Mouse (Mus musculus) midbrain, embryonic 12.5 days (tissue): ENCODE data around the gene Otx2. TPM values are rescaled to one million over a fixed set of nuclear protein-coding genes. Genes with fewer than 3 reads are reported as not detected.

Experiments
- ATAC-seq: fragments of 200-750 bp; cut with Nextera tagmentation; 2 replicates; pipeline ENCODE4 v1.8.0; 2017; ENCODE audit warnings: low read depth, moderate TSS enrichment, moderate library complexity; ENCODE audit not compliant: low FRiP score
- H3K27ac ChIP-seq: fragments of 300-500 bp; sonication (generic); replicated peaks from 2 replicates; pipeline ENCODE4 v1.5.1; 2016; ENCODE audit warnings: mild to moderate bottlenecking
- H3K27me3 ChIP-seq: fragments of 300-500 bp; sonication (generic); 2 replicates; pipeline ENCODE4 v1.6.1; 2016; ENCODE audit warnings: mild to moderate bottlenecking
- H3K36me3 ChIP-seq: fragments of 300-500 bp; sonication (generic); 2 replicates; pipeline ENCODE4 v1.6.1; 2016
- H3K4me1 ChIP-seq: fragments of 300-500 bp; sonication (generic); 2 replicates; pipeline ENCODE4 v1.6.1; 2016
- H3K4me2 ChIP-seq: fragments of 300-500 bp; sonication (generic); replicated peaks from 2 replicates; pipeline ENCODE4 v1.6.1; 2016; ENCODE audit warnings: mild to moderate bottlenecking, moderate library complexity
- H3K4me3 ChIP-seq: fragments of 300-500 bp; sonication (generic); 2 replicates; pipeline ENCODE4 v1.5.1; 2016; ENCODE audit warnings: mild to moderate bottlenecking
- H3K9ac ChIP-seq: fragments of 300-500 bp; sonication (generic); replicated peaks from 2 replicates; pipeline ENCODE4 v1.6.1; 2016; ENCODE audit warnings: mild to moderate bottlenecking, moderate library complexity
- H3K9me3 ChIP-seq: fragments of 300-500 bp; sonication (generic); 2 replicates; pipeline ENCODE4 v1.6.1; 2016; ENCODE audit warnings: mild to moderate bottlenecking
- WGBS: fragments of 180-500 bp; shearing (Covaris S2); methylation state at CpG from one replicate; pipeline ENCODE4 v1.1.7; 2016; 5-methylcytosine and 5-hydroxymethylcytosine counted together
- polyA plus RNA-seq: library from polyadenylated mRNA; unstranded; fragments of >200 nt; fragmentation: Nextera tagmentation; extraction: Ambion mirVana; gene quantifications from 2 replicates; pipeline ENCODE4 v1.2.1, GENCODE M21; 2016

Gene Otx2
- polyA plus RNA-seq, 1 experiment from 2014 or later = 180 TPM

- H3K27ac ChIP-seq = peak overlapping the region; percentile 96
- peak overlapping the region; percentile 94 for H3K4me2 ChIP-seq
These were observed 6.2 kb downstream of the Otx2 start for GRCm38 (mm10) chr14:48667396-48667795.

GRCm38 (mm10) chr14:48666771-48667170, 6.8 kb downstream of the Otx2 start:
- WGBS = under 1% methylated on average over 19 of the region's 19 CpGs
- Histone ChIP-seq H3K4me2 (peak overlapping the region; percentile 94), H3K27me3 (no peaks in the 10 kb centered on the region; the same call in 1 of the 2 replicates), H3K27ac (peak overlapping the region; percentile 96), H3K9ac (peak overlapping the region; percentile 99), H3K36me3 (0 out of 2 replicates have a peak, but pooled peaks cover 5% of the 10 kb centered on the region), H3K4me1 (peaks cover 33% of the 10 kb centered on the region), H3K4me3 (peak overlapping the region; percentile 73), H3K9me3 (no peaks in the 10 kb centered on the region)
- ATAC-seq = no peak

More at GRCm38 (mm10) chr14:48667396-48667795, 6.2 kb downstream of the Otx2 start:
- H3K27me3 ChIP-seq = no peaks in the 10 kb centered on the region
- peak; percentile 73 for ATAC-seq
- peaks cover 27% of the 10 kb centered on the region; the same call in 1 of the 2 replicates for H3K4me1 ChIP-seq
- H3K4me3 ChIP-seq = peak overlapping the region; percentile 73
- H3K36me3 ChIP-seq = no peaks in the 10 kb centered on the region
- peak overlapping the region; percentile 99 for H3K9ac ChIP-seq
- H3K9me3 ChIP-seq = no peaks in the 10 kb centered on the region
- under 1% methylated on average over 12 of the region's 12 CpGs for WGBS

- H3K4me1 ChIP-seq = peaks cover 37% of the 10 kb centered on the region
- no peaks in the 10 kb centered on the region for H3K9me3 ChIP-seq
- no peaks in the 10 kb centered on the region; the same call in 1 of the 2 replicates for H3K27me3 ChIP-seq
- H3K27ac ChIP-seq = peak overlapping the region; percentile 96
- H3K36me3 ChIP-seq = peaks cover 11% of the 10 kb centered on the region
- peak overlapping the region; percentile 94 for H3K4me2 ChIP-seq
- H3K4me3 ChIP-seq = peak overlapping the region; percentile 73
- no peak for ATAC-seq
- peak overlapping the region; percentile 99 for H3K9ac ChIP-seq
- WGBS = under 1% methylated on average over 52 of the region's 52 CpGs
These were observed 7.6 kb downstream of the Otx2 start for GRCm38 (mm10) chr14:48665816-48666661.

GRCm38 (mm10) chr14:48664841-48665815, 8.5 kb downstream of the Otx2 start:
- peaks cover 5% of the 10 kb centered on the region; the same call in 1 of the 2 replicates for H3K27me3 ChIP-seq
- under 1% methylated on average over 50 of the region's 50 CpGs for WGBS
- H3K27ac ChIP-seq = peak overlapping the region; percentile 96
- H3K4me1 ChIP-seq = peaks cover 43% of the 10 kb centered on the region
- ATAC-seq = no peak
- no peaks in the 10 kb centered on the region for H3K9me3 ChIP-seq
- H3K4me2 ChIP-seq = peak overlapping the region; percentile 94
- peaks cover 19% of the 10 kb centered on the region for H3K36me3 ChIP-seq
- peak overlapping the region; percentile 73 for H3K4me3 ChIP-seq
- peak overlapping the region; percentile 99 for H3K9ac ChIP-seq

GRCm38 (mm10) chr14:48664001-48664810, 9.4 kb downstream of the Otx2 start:
- Histone ChIP-seq H3K4me2 (peak overlapping the region; percentile 94), H3K27ac (peak overlapping the region; percentile 96), H3K36me3 (peaks cover 28% of the 10 kb centered on the region), H3K4me3 (peak overlapping the region; percentile 73), H3K9me3 (no peaks in the 10 kb centered on the region), H3K27me3 (peaks cover 5% of the 10 kb centered on the region; the same call in 1 of the 2 replicates), H3K4me1 (peaks cover 45% of the 10 kb centered on the region), H3K9ac (peak overlapping the region; percentile 99)
- no peak for ATAC-seq
- 1% methylated on average over 14 of the region's 14 CpGs for WGBS

GRCm38 (mm10) chr14:48663531-48663930, 10.1 kb downstream of the Otx2 start:
- H3K4me2 ChIP-seq = peak overlapping the region; percentile 94
- peaks cover 35% of the 10 kb centered on the region for H3K36me3 ChIP-seq
- peak overlapping the region; percentile 99 for H3K9ac ChIP-seq
- no peak for ATAC-seq
- H3K9me3 ChIP-seq = no peaks in the 10 kb centered on the region
- H3K4me3 ChIP-seq = peak overlapping the region; percentile 73
- peaks cover 10% of the 10 kb centered on the region; the same call in 1 of the 2 replicates for H3K27me3 ChIP-seq
- peak overlapping the region; percentile 78 for H3K27ac ChIP-seq
- 1% methylated on average over 4 of the region's 4 CpGs for WGBS
- peaks cover 45% of the 10 kb centered on the region for H3K4me1 ChIP-seq

- Histone ChIP-seq H3K36me3 (peaks cover 40% of the 10 kb centered on the region), H3K9ac (peak overlapping the region; percentile 99), H3K4me1 (peaks cover 42% of the 10 kb centered on the region), H3K27me3 (peaks cover 10% of the 10 kb centered on the region; the same call in 1 of the 2 replicates), H3K4me2 (peak overlapping the region; percentile 94), H3K4me3 (peak overlapping the region; percentile 73), H3K27ac (peak overlapping the region; percentile 78), H3K9me3 (no peaks in the 10 kb centered on the region)
- no peak for ATAC-seq
- WGBS = under 1% methylated on average over 16 of the region's 16 CpGs
These were observed 10.9 kb downstream of the Otx2 start for GRCm38 (mm10) chr14:48662568-48663236.

- Histone ChIP-seq H3K27ac (peak overlapping the region; percentile 78), H3K36me3 (peaks cover 40% of the 10 kb centered on the region), H3K9ac (peak overlapping the region; percentile 99), H3K4me1 (peaks cover 46% of the 10 kb centered on the region), H3K27me3 (peaks cover 10% of the 10 kb centered on the region; the same call in 1 of the 2 replicates), H3K9me3 (no peaks in the 10 kb centered on the region), H3K4me2 (peak overlapping the region; percentile 94), H3K4me3 (peak overlapping the region; percentile 73)
- ATAC-seq = 0 out of 2 replicates have a peak, but pooled peaks have one; percentile 13
- WGBS = 2% methylated on average over 38 of the region's 38 CpGs
These were observed 11.7 kb downstream of the Otx2 start for GRCm38 (mm10) chr14:48661646-48662567.

- ATAC-seq = no peak
- peak overlapping the region; percentile 94 for H3K4me2 ChIP-seq
- H3K27ac ChIP-seq = peak overlapping the region; percentile 78
- H3K9ac ChIP-seq = peak overlapping the region; percentile 99
- H3K27me3 ChIP-seq = peaks cover 10% of the 10 kb centered on the region
- H3K36me3 ChIP-seq = peaks cover 40% of the 10 kb centered on the region
- peaks cover 50% of the 10 kb centered on the region for H3K4me1 ChIP-seq
- peak overlapping the region; percentile 73 for H3K4me3 ChIP-seq
- H3K9me3 ChIP-seq = no peaks in the 10 kb centered on the region
- 16% methylated on average over 8 of the region's 8 CpGs for WGBS
These were observed 12.5 kb downstream of the Otx2 start for GRCm38 (mm10) chr14:48661151-48661550.

GRCm38 (mm10) chr14:48660593-48660992, 13.0 kb downstream of the Otx2 start:
- Histone ChIP-seq H3K27ac (peak overlapping the region; percentile 52; the same call in 1 of the 2 replicates), H3K9me3 (no peaks in the 10 kb centered on the region), H3K27me3 (peaks cover 10% of the 10 kb centered on the region), H3K4me3 (peak overlapping the region; percentile 73), H3K4me2 (peak overlapping the region; percentile 94), H3K9ac (peak overlapping the region; percentile 99), H3K36me3 (peaks cover 40% of the 10 kb centered on the region), H3K4me1 (peaks cover 55% of the 10 kb centered on the region)
- WGBS = 30% methylated on average over 4 of the region's 4 CpGs
- ATAC-seq = no peak
